Mouse (Mus musculus) liver, adult 2 months (tissue): ENCODE measurements around the gene Nusap1.

Source experiments
- CTCF ChIP-seq: fragments of 200-500 bp; IDR thresholded peaks from 2 replicates; pipeline ENCODE4 v1.5.1; 2011; ENCODE audit warnings: low read depth, low read length, control low read depth
- POLR2A ChIP-seq: fragments of 200-500 bp; IDR thresholded peaks from 2 replicates; pipeline ENCODE4 v1.6.1; 2011; ENCODE audit warnings: low read length, control low read depth; ENCODE audit not compliant: insufficient read depth; ENCODE audit errors: extremely low read depth

DNA sequence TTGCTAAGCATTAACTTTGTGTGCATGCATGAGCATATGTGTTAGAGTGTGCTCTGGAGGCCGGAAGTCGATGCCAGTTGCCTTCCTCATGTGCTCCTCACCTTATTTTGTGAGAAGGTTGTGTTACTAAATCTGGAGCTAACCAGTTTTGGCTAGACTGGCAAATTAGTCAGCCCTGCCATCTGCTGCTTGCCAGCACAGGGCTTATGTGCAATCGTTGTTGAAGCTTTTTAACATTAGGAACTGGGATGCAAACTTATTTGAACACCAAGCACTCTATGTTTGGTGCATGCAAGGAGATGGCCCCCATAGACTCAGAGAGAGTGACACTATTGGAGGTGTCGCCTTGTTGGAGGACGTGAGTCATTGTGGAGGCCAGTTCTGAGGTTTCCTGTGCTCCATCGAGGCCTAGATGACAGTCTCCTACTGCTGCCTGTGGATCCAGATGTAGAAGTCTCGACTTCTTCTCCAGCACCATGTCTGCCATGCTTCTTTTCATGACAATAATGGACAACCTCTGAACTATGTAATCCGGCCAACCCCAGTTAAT lies 21.2 kb upstream of the Nusap1 start:
- TF ChIP-seq CTCF (no peak), POLR2A (no peak)
